Mouse (Mus musculus): Measurements from ENCODE around the gene Srbd1. TPM values are rescaled to one million over a fixed set of nuclear protein-coding genes. Genes with fewer than 3 reads are reported as not detected.
A peak's percentile ranks its signal among the peaks of the same experiment; 100 is the strongest.

The Srbd1 gene
- total and polyA plus RNA-seq, 3 experiments, result 8.9 to 33.3 (median 26.6) TPM

GRCm38 (mm10) chr17:86065833-86066232 lies 79.1 kb downstream of the Srbd1 start:
- Histone ChIP-seq H3K36me3 (replicated peaks) (peaks cover 29% of the 10 kb centered on the region), H3K27me3 (ENCODE audit: insufficient read depth, low read length) (no peaks in the 10 kb centered on the region), H3K4me3 (ENCODE audit: low read depth, low read length) (no peak overlapping the region), H3K9me3 (replicated peaks) (no peaks in the 10 kb centered on the region), H3K4me1 (ENCODE audit: insufficient read depth, low read depth, low read length) (no peaks in the 10 kb centered on the region)
- ATAC-seq (ENCODE audit: extremely low read depth, insufficient number of reproducible peaks, low FRiP score, poor library complexity, severe bottlenecking) (no peak), DNase-seq (ENCODE audit: low spot score) (no peak)
- no peak for TF ChIP-seq GATA2 (IDR thresholded peaks at IDR 0.05; ENCODE audit: borderline replicate concordance, low read depth, low read length)
- no peak for TF ChIP-seq TAL1 (conservative IDR thresholded peaks at IDR 0.05; ENCODE audit: low read depth, low read length)
- TF ChIP-seq CTCF (IDR thresholded peaks at IDR 0.05; ENCODE audit: low read depth, low read length), result no peak
- TF ChIP-seq GATA1 (IDR thresholded peaks at IDR 0.05; ENCODE audit: borderline replicate concordance, low read length), result no peak
- no peak for TF ChIP-seq POLR2AphosphoS5 (IDR thresholded peaks at IDR 0.05; ENCODE audit: insufficient replicate concordance, low read depth, low read length)

DNA sequence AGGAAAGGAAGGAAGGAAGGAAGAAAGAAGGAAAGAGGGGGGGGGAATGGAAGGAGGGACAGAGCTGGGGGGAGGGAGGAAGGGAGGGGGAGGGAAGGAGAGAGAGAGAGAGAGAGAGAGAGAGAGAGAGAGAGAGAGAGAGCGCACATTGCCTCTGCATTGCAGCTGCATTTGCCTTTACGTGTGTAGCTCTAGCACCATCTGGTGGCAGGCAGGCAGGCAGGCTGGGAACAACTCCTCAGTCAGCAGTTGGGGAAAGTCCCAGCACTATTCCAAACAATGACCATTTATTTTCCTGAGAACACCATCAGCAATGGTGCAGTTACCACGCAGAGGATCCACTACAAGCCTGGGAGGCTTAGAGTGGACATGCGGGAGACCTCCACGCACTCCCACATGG lies 81.5 kb downstream of the Srbd1 start:
- no peaks in the 10 kb centered on the region for H3K27me3 ChIP-seq (ENCODE audit: insufficient read depth, low read length)
- H3K9me3 ChIP-seq (replicated peaks), result no peaks in the 10 kb centered on the region
- TF ChIP-seq GATA1 (IDR thresholded peaks at IDR 0.05; ENCODE audit: borderline replicate concordance, low read length) (no peak), CTCF (IDR thresholded peaks at IDR 0.05; ENCODE audit: low read depth, low read length) (peak; percentile 79)
- H3K4me3 ChIP-seq (ENCODE audit: low read depth, low read length), result no peak overlapping the region
- no peaks in the 10 kb centered on the region for H3K4me1 ChIP-seq (ENCODE audit: insufficient read depth, low read depth, low read length)
- ATAC-seq (ENCODE audit: extremely low read depth, insufficient number of reproducible peaks, low FRiP score, poor library complexity, severe bottlenecking), result 0 out of 2 replicates have a peak, but pooled peaks have one; percentile 40
- H3K36me3 ChIP-seq (replicated peaks), result peaks cover 27% of the 10 kb centered on the region
- peak; percentile 21 for DNase-seq (ENCODE audit: low spot score)

DNA sequence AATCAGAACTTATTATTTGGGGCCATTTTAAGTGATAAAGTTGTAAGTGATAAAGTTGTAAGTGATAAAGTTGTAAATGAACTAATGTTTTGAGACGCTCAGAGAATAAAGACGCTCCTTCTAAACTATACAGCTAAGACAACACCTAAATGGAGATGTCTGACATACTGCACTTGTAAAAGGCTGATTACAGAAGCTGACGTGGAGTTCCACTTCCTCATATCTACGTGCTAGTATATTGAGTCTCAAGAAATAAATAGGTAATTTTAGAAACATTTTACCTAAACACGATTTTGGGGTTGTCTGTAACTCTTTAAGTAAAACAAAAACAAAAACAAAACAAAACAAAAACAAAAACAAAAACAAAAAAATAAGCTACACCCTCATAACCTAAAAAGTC lies 84.1 kb downstream of the Srbd1 start:
- no peak overlapping the region for H3K4me3 ChIP-seq (ENCODE audit: low read depth, low read length)
- DNase-seq (ENCODE audit: low spot score) (no peak), ATAC-seq (ENCODE audit: extremely low read depth, insufficient number of reproducible peaks, low FRiP score, poor library complexity, severe bottlenecking) (no peak; the same call in 1 of the 2 replicates)
- no peaks in the 10 kb centered on the region for H3K27me3 ChIP-seq (ENCODE audit: insufficient read depth, low read length)
- no peak for TF ChIP-seq CTCF (IDR thresholded peaks at IDR 0.05; ENCODE audit: low read depth, low read length)
- no peak for TF ChIP-seq GATA1 (IDR thresholded peaks at IDR 0.05; ENCODE audit: borderline replicate concordance, low read length)
- no peak for TF ChIP-seq TAL1 (conservative IDR thresholded peaks at IDR 0.05; ENCODE audit: low read depth, low read length)
- TF ChIP-seq POLR2AphosphoS5 (IDR thresholded peaks at IDR 0.05; ENCODE audit: insufficient replicate concordance, low read depth, low read length), result no peak
- TF ChIP-seq GATA2 (IDR thresholded peaks at IDR 0.05; ENCODE audit: borderline replicate concordance, low read depth, low read length), result no peak
- no peaks in the 10 kb centered on the region for H3K9me3 ChIP-seq (replicated peaks)
- H3K4me1 ChIP-seq (ENCODE audit: insufficient read depth, low read depth, low read length), result no peaks in the 10 kb centered on the region
- H3K36me3 ChIP-seq (replicated peaks), result peaks cover 31% of the 10 kb centered on the region

- DNase-seq (ENCODE audit: low spot score) (no peak), ATAC-seq (ENCODE audit: extremely low read depth, insufficient number of reproducible peaks, low FRiP score, poor library complexity, severe bottlenecking) (no peak)
- TF ChIP-seq GATA2 (IDR thresholded peaks at IDR 0.05; ENCODE audit: borderline replicate concordance, low read depth, low read length) (no peak), GATA1 (IDR thresholded peaks at IDR 0.05; ENCODE audit: borderline replicate concordance, low read length) (no peak), TAL1 (conservative IDR thresholded peaks at IDR 0.05; ENCODE audit: low read depth, low read length) (no peak), CTCF (IDR thresholded peaks at IDR 0.05; ENCODE audit: low read depth, low read length) (no peak), POLR2AphosphoS5 (IDR thresholded peaks at IDR 0.05; ENCODE audit: insufficient replicate concordance, low read depth, low read length) (no peak)
- H3K4me1 ChIP-seq (ENCODE audit: insufficient read depth, low read depth, low read length), result no peaks in the 10 kb centered on the region
- peaks cover 49% of the 10 kb centered on the region for H3K36me3 ChIP-seq (replicated peaks)
- H3K4me3 ChIP-seq (ENCODE audit: low read depth, low read length), result no peak overlapping the region
- no peaks in the 10 kb centered on the region for H3K9me3 ChIP-seq (replicated peaks)
- H3K27me3 ChIP-seq (ENCODE audit: insufficient read depth, low read length), result no peaks in the 10 kb centered on the region
Observed at GRCm38 (mm10) chr17:86040221-86040984, 104.6 kb downstream of the Srbd1 start.

GRCm38 (mm10) chr17:86039741-86040140 lies 105.2 kb downstream of the Srbd1 start:
- DNase-seq (ENCODE audit: low spot score) (no peak), ATAC-seq (ENCODE audit: extremely low read depth, insufficient number of reproducible peaks, low FRiP score, poor library complexity, severe bottlenecking) (no peak)
- H3K9me3 ChIP-seq (replicated peaks), result no peaks in the 10 kb centered on the region
- no peaks in the 10 kb centered on the region for H3K27me3 ChIP-seq (ENCODE audit: insufficient read depth, low read length)
- H3K4me1 ChIP-seq (ENCODE audit: insufficient read depth, low read depth, low read length), result no peaks in the 10 kb centered on the region
- peaks cover 48% of the 10 kb centered on the region for H3K36me3 ChIP-seq (replicated peaks)
- no peak overlapping the region for H3K4me3 ChIP-seq (ENCODE audit: low read depth, low read length)
- no peak for TF ChIP-seq GATA1 (IDR thresholded peaks at IDR 0.05; ENCODE audit: borderline replicate concordance, low read length)
- TF ChIP-seq GATA2 (IDR thresholded peaks at IDR 0.05; ENCODE audit: borderline replicate concordance, low read depth, low read length), result no peak
- TF ChIP-seq POLR2AphosphoS5 (IDR thresholded peaks at IDR 0.05; ENCODE audit: insufficient replicate concordance, low read depth, low read length), result no peak
- TF ChIP-seq CTCF (IDR thresholded peaks at IDR 0.05; ENCODE audit: low read depth, low read length), result no peak
- no peak for TF ChIP-seq TAL1 (conservative IDR thresholded peaks at IDR 0.05; ENCODE audit: low read depth, low read length)

GRCm38 (mm10) chr17:86038211-86038648 lies 106.7 kb downstream of the Srbd1 start:
- no peaks in the 10 kb centered on the region for H3K4me1 ChIP-seq (ENCODE audit: insufficient read depth, low read depth, low read length)
- peak; percentile 57 for ATAC-seq (ENCODE audit: extremely low read depth, insufficient number of reproducible peaks, low FRiP score, poor library complexity, severe bottlenecking)

More at GRCm38 (mm10) chr17:86038211-86038648, 106.7 kb downstream of the Srbd1 start:
- Histone ChIP-seq H3K36me3 (replicated peaks) (peaks cover 49% of the 10 kb centered on the region), H3K4me3 (ENCODE audit: low read depth, low read length) (no peak overlapping the region), H3K9me3 (replicated peaks) (no peaks in the 10 kb centered on the region), H3K27me3 (ENCODE audit: insufficient read depth, low read length) (no peaks in the 10 kb centered on the region)
- TF ChIP-seq POLR2AphosphoS5 (IDR thresholded peaks at IDR 0.05; ENCODE audit: insufficient replicate concordance, low read depth, low read length), result no peak
- TF ChIP-seq GATA1 (IDR thresholded peaks at IDR 0.05; ENCODE audit: borderline replicate concordance, low read length), result no peak
- no peak for TF ChIP-seq GATA2 (IDR thresholded peaks at IDR 0.05; ENCODE audit: borderline replicate concordance, low read depth, low read length)
- no peak for TF ChIP-seq TAL1 (conservative IDR thresholded peaks at IDR 0.05; ENCODE audit: low read depth, low read length)
- no peak for TF ChIP-seq CTCF (IDR thresholded peaks at IDR 0.05; ENCODE audit: low read depth, low read length)
- no peak for DNase-seq (ENCODE audit: low spot score)
